Mouse (Mus musculus) intestine, postnatal 0 days (tissue): Measurements from ENCODE around the gene 1110004F10Rik. TPM values are rescaled to one million over a fixed set of nuclear protein-coding genes. Genes with fewer than 3 reads are reported as not detected.

ENCODE experiments used
- ATAC-seq: fragments of 200-750 bp; cut with Nextera tagmentation; 2 replicates; pipeline ENCODE4 v1.8.0; 2017; ENCODE audit warnings: mild to moderate bottlenecking, moderate TSS enrichment, moderate library complexity
- H3K27ac ChIP-seq: fragments of 300-500 bp; sonication (generic); 2 replicates; pipeline ENCODE4 v1.5.1; 2014; ENCODE audit warnings: mild to moderate bottlenecking, low read depth, low read length, moderate library complexity
- H3K27me3 ChIP-seq: fragments of 300-500 bp; sonication (generic); replicated peaks from 2 replicates; pipeline ENCODE4 v1.6.1; 2014; ENCODE audit warnings: low read length, mixed read lengths; ENCODE audit not compliant: control insufficient read depth, insufficient read depth
- H3K36me3 ChIP-seq: fragments of 300-500 bp; sonication (generic); 2 replicates; pipeline ENCODE4 v1.6.1; 2014; ENCODE audit warnings: mild to moderate bottlenecking, moderate library complexity; ENCODE audit not compliant: control insufficient read depth, insufficient read depth
- H3K4me1 ChIP-seq: fragments of 300-500 bp; sonication (generic); replicated peaks from 2 replicates; pipeline ENCODE4 v1.6.1; 2014; ENCODE audit warnings: antibody characterized with exemption, low read length, mixed read lengths; ENCODE audit not compliant: control insufficient read depth, insufficient read depth
- H3K4me2 ChIP-seq: fragments of 300-500 bp; sonication (generic); replicated peaks from 2 replicates; pipeline ENCODE4 v1.6.1; 2014; ENCODE audit warnings: low read depth, mild to moderate bottlenecking, moderate library complexity
- H3K4me3 ChIP-seq: fragments of 300-500 bp; sonication (generic); 2 replicates; pipeline ENCODE4 v1.5.1; 2014; ENCODE audit warnings: low read depth, low read length
- H3K9ac ChIP-seq: fragments of 300-500 bp; sonication (generic); 2 replicates; pipeline ENCODE4 v1.6.1; 2014; ENCODE audit warnings: mild to moderate bottlenecking, low read depth, low read length
- H3K9me3 ChIP-seq: fragments of 300-500 bp; sonication (generic); 2 replicates; pipeline ENCODE4 v1.6.1; 2016; ENCODE audit warnings: mixed run types; ENCODE audit not compliant: control insufficient read depth
- CTCF ChIP-seq: sonication (generic); IDR thresholded peaks from 2 replicates; pipeline ENCODE4 v1.5.1; 2016; ENCODE audit warnings: low read depth, mild to moderate bottlenecking, control low read depth, antibody characterized with exemption, moderate library complexity
- WGBS: fragments of 180-500 bp; shearing (Covaris S2); extraction: QIAGEN DNeasy Blood & Tissue Kit; methylation state at CpG from one replicate; pipeline ENCODE4 v1.1.7; 2014; 5-methylcytosine and 5-hydroxymethylcytosine counted together
- polyA plus RNA-seq: library from polyadenylated mRNA; unstranded; fragments of >200 nt; fragmentation: Nextera tagmentation; extraction: Ambion mirVana; gene quantifications from 2 replicates; pipeline ENCODE4 v1.2.1, GENCODE M21; 2015

Gene 1110004F10Rik
- polyA plus RNA-seq, 1 experiment from 2014 or later: 117 TPM

DNA sequence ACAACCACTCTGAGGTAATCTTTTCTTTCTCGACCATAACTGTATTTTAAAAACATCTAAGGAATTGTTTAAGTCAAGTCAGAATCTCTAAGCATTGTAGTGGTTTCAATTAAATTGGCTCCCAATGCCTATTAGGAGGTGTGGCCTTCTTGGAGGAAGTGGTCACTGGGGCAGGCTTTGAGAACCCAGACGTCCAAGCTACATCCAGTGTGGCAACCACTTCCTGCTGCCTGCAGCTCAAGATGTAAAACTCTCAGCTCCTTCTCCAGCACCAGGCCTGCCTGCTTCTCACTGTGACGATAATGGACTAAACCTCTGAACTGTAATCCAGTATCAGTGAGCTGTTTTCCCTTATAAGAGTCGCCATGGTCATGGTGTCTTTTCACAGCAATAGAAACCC lies 110.4 kb downstream of the 1110004F10Rik start:
- Histone ChIP-seq H3K9ac (no peak overlapping the region), H3K9me3 (no peaks in the 10 kb centered on the region), H3K27ac (no peak overlapping the region), H3K4me1 (0 out of 2 replicates have a peak, but pooled peaks cover 3% of the 10 kb centered on the region), H3K36me3 (peaks cover 32% of the 10 kb centered on the region), H3K27me3 (no peaks in the 10 kb centered on the region), H3K4me2 (no peak overlapping the region), H3K4me3 (no peak overlapping the region)
- 62% methylated on average over 4 of the region's 4 CpGs for WGBS
- TF ChIP-seq CTCF: no peak
- no peak for ATAC-seq

DNA sequence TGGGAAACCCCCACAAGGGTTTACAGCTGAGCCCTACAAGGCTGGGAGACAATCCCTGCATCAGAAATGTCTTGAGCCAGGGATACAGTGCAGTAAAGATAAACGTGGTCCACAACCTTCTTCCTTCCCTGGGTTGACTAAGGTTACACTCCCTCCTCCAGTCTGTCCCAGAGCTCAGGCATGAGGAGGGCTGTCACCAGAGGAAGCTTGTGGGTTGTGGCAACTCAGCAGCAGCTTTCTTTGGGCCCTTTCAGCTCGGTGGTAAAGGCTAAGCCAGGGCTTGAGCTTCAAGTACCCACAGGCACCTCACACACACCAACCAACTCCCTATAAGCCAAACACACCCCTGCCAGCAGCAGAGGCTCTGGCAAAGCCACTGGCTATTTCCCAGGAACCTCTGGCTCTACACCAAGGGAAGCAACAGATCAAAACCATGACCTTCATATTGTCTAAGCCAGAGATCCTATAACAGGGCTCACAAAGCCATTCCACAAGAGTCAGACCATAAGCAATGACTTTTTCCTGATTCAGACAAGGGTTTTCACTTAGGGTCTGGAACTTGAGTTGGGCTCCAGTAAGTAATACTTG lies 114.7 kb downstream of the 1110004F10Rik start:
- Histone ChIP-seq H3K27me3 (no peaks in the 10 kb centered on the region), H3K4me2 (no peak overlapping the region), H3K27ac (no peak overlapping the region), H3K4me1 (no peaks in the 10 kb centered on the region), H3K4me3 (no peak overlapping the region), H3K9me3 (no peaks in the 10 kb centered on the region), H3K36me3 (peaks cover 53% of the 10 kb centered on the region), H3K9ac (no peak overlapping the region)
- no peak for TF ChIP-seq CTCF
- WGBS: 67% methylated on average over 2 of the region's 2 CpGs
- no peak for ATAC-seq

Other genes with a start within 250 kb of the 1110004F10Rik start
- 21.6 and 28.2 TPM in 2 replicates for gene Sox6, start 601 bp upstream of the 1110004F10Rik start, polyA plus RNA-seq
- 0.13 and 0.30 TPM in 2 replicates for gene Gm4353, start 45.2 kb downstream of the 1110004F10Rik start, polyA plus RNA-seq